28 mouse cellular contexts compared by ENCODE assay signal in the genomic region with DNA sequence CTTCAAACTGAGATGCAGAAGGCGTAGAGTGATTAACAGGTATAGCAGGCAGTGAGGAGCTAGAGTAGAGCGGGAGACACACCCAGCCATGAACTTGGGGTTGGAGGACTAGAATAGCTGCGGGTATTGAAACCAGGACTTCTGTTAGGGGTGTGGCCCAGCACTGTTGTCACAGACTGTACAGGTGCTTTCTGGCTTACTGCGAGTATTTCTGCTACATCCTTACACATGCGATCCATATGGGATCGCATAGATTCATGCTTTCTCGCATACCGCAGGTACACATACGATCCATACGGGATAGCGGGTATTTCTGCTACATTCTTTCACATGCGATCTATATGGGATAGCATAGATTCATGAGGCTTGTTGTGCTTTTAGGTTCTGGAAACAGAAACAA. TPM values are rescaled to one million over a fixed set of nuclear protein-coding genes. Genes with fewer than 3 reads are reported as not detected.
DNase-seq lines count a peak whose midpoint lies in the region; ATAC-seq and TF ChIP-seq lines count a peak whose summit lies in the region.
"Had no signal": no experiment of that assay in that cellular context is flagged by ENCODE, and none has a peak within 500 bp of the region (broad histone marks: within the 10 kb centered on the region; RNA-seq: fewer than 3 reads in every experiment).

No protein-coding gene starts in this region.

- peaks cover 23% of the 10 kb centered on the region; the same call in 1 of the 2 replicates for H3K36me3 ChIP-seq in kidney, postnatal 0 days (ENCODE audit: insufficient read depth, low read length)
- H3K36me3 ChIP-seq in intestine, embryonic 16.5 days (ENCODE audit: control insufficient read depth, insufficient read depth, low read length) = peaks cover 10% of the 10 kb centered on the region
- peaks cover 49% of the 10 kb centered on the region for H3K36me3 ChIP-seq in myocyte (ENCODE audit: control insufficient read depth, insufficient read depth)

- no peak overlapping the region for H3K4me2 ChIP-seq in kidney, postnatal 0 days (ENCODE audit: low read length)
- no peak overlapping the region for H3K4me2 ChIP-seq in intestine, embryonic 16.5 days (ENCODE audit: low read depth, low read length)
- H3K4me2 ChIP-seq in myocyte (ENCODE audit: low read depth) = peak overlapping the region; percentile 10
- H3K4me2 ChIP-seq: embryonic facial prominence, embryonic 15.5 days; forebrain, embryonic 15.5 days; heart, embryonic 15.5 days; hindbrain, embryonic 15.5 days; kidney, embryonic 15.5 days; limb, embryonic 12.5 days; liver, embryonic 15.5 days; lung, embryonic 14.5 days; neural tube, embryonic 12.5 days had no signal

- TF ChIP-seq POLR2A in myocyte (IDR thresholded peaks at IDR 0.05; ENCODE audit: insufficient read length, low read depth) = no peak
- no peak for TF ChIP-seq POLR2A in cerebellum, adult 2 months (IDR thresholded peaks at IDR 0.05; ENCODE audit: borderline replicate concordance, insufficient read depth, low read length)

- no peak for TF ChIP-seq CTCF in kidney, postnatal 0 days (IDR thresholded peaks at IDR 0.05; ENCODE audit: low read depth)
- no peak for TF ChIP-seq CTCF in cerebellum, adult 2 months (IDR thresholded peaks at IDR 0.05; ENCODE audit: borderline replicate concordance, insufficient read depth, low read depth, low read length)

- no peaks in the 10 kb centered on the region for H3K27me3 ChIP-seq in kidney, postnatal 0 days (ENCODE audit: insufficient read depth, low read length)
- H3K27me3 ChIP-seq in intestine, embryonic 16.5 days (replicated peaks; ENCODE audit: control insufficient read depth, insufficient read depth, low read length) = no peaks in the 10 kb centered on the region
- no peaks in the 10 kb centered on the region for H3K27me3 ChIP-seq in myocyte (ENCODE audit: control insufficient read depth, insufficient read depth, insufficient read length)
- no peaks in the 10 kb centered on the region for H3K27me3 ChIP-seq in cerebellum, adult 2 months (ENCODE audit: control insufficient read depth, insufficient read depth, low read length)
- H3K27me3 ChIP-seq: embryonic facial prominence, embryonic 15.5 days; forebrain, embryonic 15.5 days; heart, embryonic 15.5 days; hindbrain, embryonic 15.5 days; kidney, embryonic 15.5 days; limb, embryonic 12.5 days; liver, embryonic 15.5 days; neural tube, embryonic 12.5 days had no signal

- no peak overlapping the region for H3K4me3 ChIP-seq in kidney, postnatal 0 days (replicated peaks; ENCODE audit: low read depth, low read length)
- no peak overlapping the region for H3K4me3 ChIP-seq in intestine, embryonic 16.5 days (ENCODE audit: low read length)
- H3K4me3 ChIP-seq in myocyte = no peak overlapping the region
- no peak overlapping the region for H3K4me3 ChIP-seq in cerebellum, adult 2 months (replicated peaks; ENCODE audit: insufficient read depth, low read depth, low read length)
- H3K4me3 ChIP-seq: embryonic facial prominence, embryonic 15.5 days; forebrain, embryonic 15.5 days; gastrocnemius, adult 2 months; heart, embryonic 10.5 days; heart, embryonic 15.5 days; hindbrain, embryonic 15.5 days; kidney, embryonic 15.5 days; layer of hippocampus, adult 2 months; left cerebral cortex, adult 2 months; limb, embryonic 12.5 days; liver, embryonic 15.5 days; neural tube, embryonic 12.5 days had no signal

- peak; percentile 70 for DNase-seq in heart, adult 11 months
- DNase-seq in heart, adult 9 months (ENCODE audit: low spot score in 2 of 2) = no peak
- no peak for DNase-seq in kidney, postnatal 0 days (ENCODE audit: low spot score)
- DNase-seq in kidney, adult 8-10 months = no peak
- DNase-seq in cerebellum, adult 2 months = no peak
- DNase-seq: adrenal gland, postnatal 14 days; cerebellum, adult 11 months; cerebellum, adult 9-11 months; gastrocnemius, adult 2 months; kidney, adult 11 months; kidney, postnatal 36 days; lung, embryonic 14.5 days; lung, postnatal 14 days; thymus, postnatal 4 days had no signal

- ATAC-seq in kidney, postnatal 0 days (replicated peaks; ENCODE audit: low FRiP score, low read depth) = peak; percentile 29; the same call in 1 of the 2 replicates
- ATAC-seq in intestine, embryonic 16.5 days = peak; percentile 31; the same call in 1 of the 2 replicates
- ATAC-seq: CD4-positive, CD25-positive, alpha-beta regulatory T cell, adult 4 months; forebrain, embryonic 15.5 days had no signal

- no peak overlapping the region for H3K9ac ChIP-seq in kidney, postnatal 0 days (ENCODE audit: low read depth, low read length)
- H3K9ac ChIP-seq in intestine, embryonic 16.5 days (ENCODE audit: low read depth, low read length) = no peak overlapping the region
- H3K9ac ChIP-seq: embryonic facial prominence, embryonic 15.5 days; forebrain, embryonic 15.5 days; heart, embryonic 15.5 days; hindbrain, embryonic 15.5 days; kidney, embryonic 15.5 days; limb, embryonic 12.5 days; liver, embryonic 15.5 days; lung, embryonic 14.5 days; neural tube, embryonic 12.5 days had no signal

- no peak overlapping the region for H3K27ac ChIP-seq in kidney, postnatal 0 days
- no peak overlapping the region for H3K27ac ChIP-seq in intestine, embryonic 16.5 days (ENCODE audit: low read length)
- no peak overlapping the region for H3K27ac ChIP-seq in cerebellum, adult 2 months (ENCODE audit: insufficient read depth, low read length)
- H3K27ac ChIP-seq: embryonic facial prominence, embryonic 15.5 days; forebrain, embryonic 15.5 days; gastrocnemius, adult 2 months; heart, embryonic 10.5 days; heart, embryonic 15.5 days; hindbrain, embryonic 15.5 days; kidney, embryonic 15.5 days; layer of hippocampus, adult 2 months; left cerebral cortex, adult 2 months; limb, embryonic 12.5 days; liver, embryonic 15.5 days; neural tube, embryonic 12.5 days had no signal

- WGBS in kidney, postnatal 0 days = 97% methylated on average over 12 of the region's 12 CpGs
- WGBS in intestine, embryonic 16.5 days = 96% methylated on average over 12 of the region's 12 CpGs
- WGBS in cerebellum, adult 2 months = 95% methylated on average over 12 of the region's 12 CpGs

- H3K4me1 ChIP-seq in kidney, postnatal 0 days (replicated peaks; ENCODE audit: insufficient read depth, low read length) = no peaks in the 10 kb centered on the region
- H3K4me1 ChIP-seq in intestine, embryonic 16.5 days (ENCODE audit: control insufficient read depth, insufficient read depth, low read length) = no peaks in the 10 kb centered on the region
- H3K4me1 ChIP-seq in cerebellum, adult 2 months (ENCODE audit: control insufficient read depth, insufficient read depth, low read length) = no peaks in the 10 kb centered on the region
- H3K4me1 ChIP-seq: embryonic facial prominence, embryonic 15.5 days; forebrain, embryonic 15.5 days; heart, embryonic 10.5 days; hindbrain, embryonic 15.5 days; kidney, embryonic 15.5 days; limb, embryonic 12.5 days; liver, embryonic 15.5 days; neural tube, embryonic 12.5 days had no signal

- no peaks in the 10 kb centered on the region for H3K79me2 ChIP-seq in myocyte (ENCODE audit: control insufficient read depth, insufficient read depth)

- H3K9me3 ChIP-seq in kidney, postnatal 0 days (replicated peaks; ENCODE audit: low read length) = no peaks in the 10 kb centered on the region
- no peaks in the 10 kb centered on the region for H3K9me3 ChIP-seq in intestine, embryonic 16.5 days (ENCODE audit: control insufficient read depth, low read length)
- H3K9me3 ChIP-seq: embryonic facial prominence, embryonic 15.5 days; forebrain, embryonic 15.5 days; heart, embryonic 10.5 days; heart, embryonic 15.5 days; hindbrain, embryonic 15.5 days; kidney, embryonic 15.5 days; limb, embryonic 12.5 days; liver, embryonic 15.5 days; neural tube, embryonic 12.5 days had no signal

- no peak overlapping the region for H3ac ChIP-seq in myocyte (ENCODE audit: control insufficient read depth, insufficient read length)

TF ChIP-seq in myocyte, 11 proteins besides CTCF, POLR2A, EP300 and RAD21:
- TF ChIP-seq E2F4 (IDR thresholded peaks at IDR 0.05; ENCODE audit: insufficient read depth) (no peak), POLR2AphosphoS2 (IDR thresholded peaks at IDR 0.05; ENCODE audit: insufficient read length, low read depth) (peak; percentile 60)

RNA-seq across cellular contexts. Expression of a gene that starts 24.4 kb away (rescaled TPM):
- 18.4 and 19.4 TPM in 2 replicates for polyA plus RNA-seq in kidney, postnatal 0 days (2015; fragmentation: Nextera tagmentation; extraction: Ambion mirVana)
- polyA plus RNA-seq in intestine, embryonic 16.5 days (2015; fragmentation: Nextera tagmentation; extraction: Ambion mirVana) = 20.5 and 21.8 TPM in 2 replicates
- 8.4 TPM for polyA plus RNA-seq in myocyte (2012; fragmentation: generic; extraction: Trizol)
- polyA plus RNA-seq in cerebellum, adult 2 months (2012; rRNA removed) = 23.8 and 28.2 TPM in 2 replicates

RNA-seq across cellular contexts. Expression of a gene that starts 32.3 kb away (rescaled TPM):
- 218 and 225 TPM in 2 replicates for polyA plus RNA-seq in kidney, postnatal 0 days (2015; fragmentation: Nextera tagmentation; extraction: Ambion mirVana)
- 235 and 245 TPM in 2 replicates for polyA plus RNA-seq in intestine, embryonic 16.5 days (2015; fragmentation: Nextera tagmentation; extraction: Ambion mirVana)
- polyA plus RNA-seq in myocyte (2012; fragmentation: generic; extraction: Trizol) = 66.3 TPM
- polyA plus RNA-seq in cerebellum, adult 2 months (2012; rRNA removed) = 124 TPM in 2 replicates
